Mouse (Mus musculus): ENCODE measurements around the gene Alg12. TPM values are rescaled to one million over a fixed set of nuclear protein-coding genes. Genes with fewer than 3 reads are reported as not detected.
A peak's percentile ranks its signal among the peaks of the same experiment; 100 is the strongest.

Alg12 gene
- polyA plus RNA-seq, 1 experiment from 2014 or later, result 11.8 TPM

GRCm38 (mm10) chr15:88837977-88838376, 18.9 kb upstream of the Alg12 start:
- Histone ChIP-seq H3K4me2 (ENCODE audit: low read depth, low read length) (peak overlapping the region; percentile 88), H3K4me1 (ENCODE audit: control insufficient read depth, insufficient read depth, low read length) (peaks cover 18% of the 10 kb centered on the region), H3K9ac (ENCODE audit: low read depth, low read length) (peak overlapping the region; percentile 55), H3K27ac (replicated peaks; ENCODE audit: low read depth, low read length) (no peak overlapping the region; the same call in 1 of the 2 replicates), H3K9me3 (ENCODE audit: control insufficient read depth, low read length) (no peaks in the 10 kb centered on the region), H3K36me3 (ENCODE audit: control insufficient read depth, insufficient read depth, low read length) (no peaks in the 10 kb centered on the region), H3K4me3 (ENCODE audit: low read depth, low read length) (peak overlapping the region; percentile 41), H3K27me3 (replicated peaks; ENCODE audit: control insufficient read depth, insufficient read depth, low read length) (no peaks in the 10 kb centered on the region)
- WGBS, result 3% methylated on average over 11 of the region's 11 CpGs
- no peak for ATAC-seq (ENCODE audit: low read depth)
- no peak for DNase-seq (ENCODE audit: low spot score)

GRCm38 (mm10) chr15:88837199-88837932, 18.2 kb upstream of the Alg12 start:
- peak overlapping the region; percentile 55 for H3K9ac ChIP-seq (ENCODE audit: low read depth, low read length)
- H3K36me3 ChIP-seq (ENCODE audit: control insufficient read depth, insufficient read depth, low read length), result no peaks in the 10 kb centered on the region
- no peak overlapping the region for H3K27ac ChIP-seq (replicated peaks; ENCODE audit: low read depth, low read length)
- under 1% methylated on average over 35 of the region's 39 CpGs for WGBS
- peak overlapping the region; percentile 41 for H3K4me3 ChIP-seq (ENCODE audit: low read depth, low read length)
- DNase-seq (ENCODE audit: low spot score) (peak; percentile 72), ATAC-seq (ENCODE audit: low read depth) (peak; percentile 35; the same call in 1 of the 2 replicates)
- no peaks in the 10 kb centered on the region for H3K9me3 ChIP-seq (ENCODE audit: control insufficient read depth, low read length)
- peaks cover 18% of the 10 kb centered on the region for H3K4me1 ChIP-seq (ENCODE audit: control insufficient read depth, insufficient read depth, low read length)
- H3K27me3 ChIP-seq (replicated peaks; ENCODE audit: control insufficient read depth, insufficient read depth, low read length), result no peaks in the 10 kb centered on the region
- H3K4me2 ChIP-seq (ENCODE audit: low read depth, low read length), result peak overlapping the region; percentile 88

- no peak overlapping the region for H3K27ac ChIP-seq (replicated peaks; ENCODE audit: low read depth, low read length)
Measured at GRCm38 (mm10) chr15:88836571-88836970, 17.5 kb upstream of the Alg12 start.

GRCm38 (mm10) chr15:88836031-88836430, 16.9 kb upstream of the Alg12 start:
- Histone ChIP-seq H3K4me1 (ENCODE audit: control insufficient read depth, insufficient read depth, low read length) (peaks cover 18% of the 10 kb centered on the region), H3K9me3 (ENCODE audit: control insufficient read depth, low read length) (no peaks in the 10 kb centered on the region), H3K4me2 (ENCODE audit: low read depth, low read length) (no peak overlapping the region), H3K27me3 (replicated peaks; ENCODE audit: control insufficient read depth, insufficient read depth, low read length) (no peaks in the 10 kb centered on the region), H3K27ac (replicated peaks; ENCODE audit: low read depth, low read length) (no peak overlapping the region), H3K36me3 (ENCODE audit: control insufficient read depth, insufficient read depth, low read length) (no peaks in the 10 kb centered on the region), H3K4me3 (ENCODE audit: low read depth, low read length) (no peak overlapping the region), H3K9ac (ENCODE audit: low read depth, low read length) (no peak overlapping the region)
- DNase-seq (ENCODE audit: low spot score) (no peak), ATAC-seq (ENCODE audit: low read depth) (no peak)
- WGBS, result 68% methylated on average over 6 of the region's 6 CpGs

More at GRCm38 (mm10) chr15:88836571-88836970, 17.5 kb upstream of the Alg12 start:
- Histone ChIP-seq H3K36me3 (ENCODE audit: control insufficient read depth, insufficient read depth, low read length) (no peaks in the 10 kb centered on the region), H3K4me3 (ENCODE audit: low read depth, low read length) (no peak overlapping the region; the same call in 1 of the 2 replicates), H3K9me3 (ENCODE audit: control insufficient read depth, low read length) (no peaks in the 10 kb centered on the region), H3K4me2 (ENCODE audit: low read depth, low read length) (peak overlapping the region; percentile 88), H3K4me1 (ENCODE audit: control insufficient read depth, insufficient read depth, low read length) (peaks cover 18% of the 10 kb centered on the region), H3K27me3 (replicated peaks; ENCODE audit: control insufficient read depth, insufficient read depth, low read length) (no peaks in the 10 kb centered on the region), H3K9ac (ENCODE audit: low read depth, low read length) (no peak overlapping the region)
- ATAC-seq (ENCODE audit: low read depth) (no peak), DNase-seq (ENCODE audit: low spot score) (no peak)
- WGBS, result 60% methylated on average over 5 of the region's 5 CpGs

- WGBS, result 77% methylated on average over 9 of the region's 9 CpGs
- ATAC-seq (ENCODE audit: low read depth), result no peak
- H3K36me3 ChIP-seq (ENCODE audit: control insufficient read depth, insufficient read depth, low read length), result no peaks in the 10 kb centered on the region
Measured at GRCm38 (mm10) chr15:88832536-88832935, 13.4 kb upstream of the Alg12 start.

GRCm38 (mm10) chr15:88831482-88831881, 12.4 kb upstream of the Alg12 start:
- no peak for ATAC-seq (ENCODE audit: low read depth)
- Histone ChIP-seq H3K27me3 (replicated peaks; ENCODE audit: control insufficient read depth, insufficient read depth, low read length) (no peaks in the 10 kb centered on the region), H3K9ac (ENCODE audit: low read depth, low read length) (no peak overlapping the region), H3K9me3 (ENCODE audit: control insufficient read depth, low read length) (no peaks in the 10 kb centered on the region), H3K36me3 (ENCODE audit: control insufficient read depth, insufficient read depth, low read length) (no peaks in the 10 kb centered on the region; the same call in 1 of the 2 replicates), H3K4me1 (ENCODE audit: control insufficient read depth, insufficient read depth, low read length) (no peaks in the 10 kb centered on the region), H3K27ac (replicated peaks; ENCODE audit: low read depth, low read length) (no peak overlapping the region), H3K4me3 (ENCODE audit: low read depth, low read length) (no peak overlapping the region), H3K4me2 (ENCODE audit: low read depth, low read length) (no peak overlapping the region)
- no peak for DNase-seq (ENCODE audit: low spot score)
- WGBS, result 60% methylated on average over 5 of the region's 5 CpGs

More at GRCm38 (mm10) chr15:88832536-88832935, 13.4 kb upstream of the Alg12 start:
- Histone ChIP-seq H3K4me1 (ENCODE audit: control insufficient read depth, insufficient read depth, low read length) (peaks cover 2% of the 10 kb centered on the region), H3K27ac (replicated peaks; ENCODE audit: low read depth, low read length) (no peak overlapping the region), H3K4me2 (ENCODE audit: low read depth, low read length) (no peak overlapping the region), H3K9ac (ENCODE audit: low read depth, low read length) (no peak overlapping the region), H3K9me3 (ENCODE audit: control insufficient read depth, low read length) (no peaks in the 10 kb centered on the region), H3K27me3 (replicated peaks; ENCODE audit: control insufficient read depth, insufficient read depth, low read length) (no peaks in the 10 kb centered on the region), H3K4me3 (ENCODE audit: low read depth, low read length) (no peak overlapping the region)
- DNase-seq (ENCODE audit: low spot score), result no peak

- no peak overlapping the region for H3K4me3 ChIP-seq (ENCODE audit: low read depth, low read length)
- H3K27ac ChIP-seq (replicated peaks; ENCODE audit: low read depth, low read length), result no peak overlapping the region
- H3K4me2 ChIP-seq (ENCODE audit: low read depth, low read length), result no peak overlapping the region
- H3K4me1 ChIP-seq (ENCODE audit: control insufficient read depth, insufficient read depth, low read length), result no peaks in the 10 kb centered on the region
- DNase-seq (ENCODE audit: low spot score), result no peak
- no peak for ATAC-seq (ENCODE audit: low read depth)
- H3K27me3 ChIP-seq (replicated peaks; ENCODE audit: control insufficient read depth, insufficient read depth, low read length), result no peaks in the 10 kb centered on the region
- no peaks in the 10 kb centered on the region for H3K9me3 ChIP-seq (ENCODE audit: control insufficient read depth, low read length)
- WGBS, result 82% methylated on average over 5 of the region's 5 CpGs
- H3K36me3 ChIP-seq (ENCODE audit: control insufficient read depth, insufficient read depth, low read length), result peaks cover 5% of the 10 kb centered on the region; the same call in 1 of the 2 replicates
- no peak overlapping the region for H3K9ac ChIP-seq (ENCODE audit: low read depth, low read length)
Measured at GRCm38 (mm10) chr15:88830696-88831095, 11.6 kb upstream of the Alg12 start.

- no peaks in the 10 kb centered on the region for H3K4me1 ChIP-seq (ENCODE audit: control insufficient read depth, insufficient read depth, low read length)
- 70% methylated on average over 6 of the region's 6 CpGs for WGBS
- no peaks in the 10 kb centered on the region for H3K9me3 ChIP-seq (ENCODE audit: control insufficient read depth, low read length)
- no peak for ATAC-seq (ENCODE audit: low read depth)
- H3K9ac ChIP-seq (ENCODE audit: low read depth, low read length), result no peak overlapping the region
- no peak overlapping the region for H3K4me2 ChIP-seq (ENCODE audit: low read depth, low read length)
- DNase-seq (ENCODE audit: low spot score), result no peak
- H3K27me3 ChIP-seq (replicated peaks; ENCODE audit: control insufficient read depth, insufficient read depth, low read length), result no peaks in the 10 kb centered on the region
- H3K36me3 ChIP-seq (ENCODE audit: control insufficient read depth, insufficient read depth, low read length), result peaks cover 13% of the 10 kb centered on the region; the same call in 1 of the 2 replicates
- no peak overlapping the region for H3K4me3 ChIP-seq (ENCODE audit: low read depth, low read length)
- no peak overlapping the region for H3K27ac ChIP-seq (replicated peaks; ENCODE audit: low read depth, low read length)
Measured at GRCm38 (mm10) chr15:88829791-88830440, 10.8 kb upstream of the Alg12 start.

Data from embryonic facial prominence, embryonic 14.5 days (tissue).